Mouse (Mus musculus): Measurements from ENCODE around the gene Olfr609. TPM values are rescaled to one million over a fixed set of nuclear protein-coding genes. Genes with fewer than 3 reads are reported as not detected.
"Not testable (repeated sequence)": the region's sequence is repeated elsewhere in the genome, so short reads cannot be mapped to it uniquely, and the experiment has no call there.

The Olfr609 gene
- polyA plus RNA-seq (2012; rRNA removed), result not detected in 2 replicates

DNA sequence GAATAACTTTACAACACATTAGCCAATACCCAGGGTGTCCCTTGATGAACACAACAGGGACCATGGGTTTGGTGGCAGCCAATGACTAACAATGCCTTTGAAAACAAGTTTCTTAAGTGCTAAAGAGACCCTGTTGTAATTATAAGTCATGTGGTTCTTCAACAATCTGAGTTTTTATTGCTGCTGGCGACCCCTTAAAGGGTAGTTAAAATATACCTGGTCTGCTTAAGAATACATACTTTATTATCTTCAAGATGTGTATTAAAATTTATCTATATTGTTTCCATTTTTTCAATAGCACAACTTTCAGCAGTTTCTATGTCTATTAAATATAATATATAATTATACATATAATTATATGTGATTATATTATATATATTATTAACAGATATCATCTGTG is at the start of gene Olfr609:
TSS of gene Olfr609 (minus strand) at position 101 of the 400 bp plus-strand sequence.
- Histone ChIP-seq H3K27ac (ENCODE audit: insufficient read depth, low read length) (no peak within 1 kb of the TSS), H3K4me3 (replicated peaks; ENCODE audit: insufficient read depth, low read depth, low read length) (no peak within 1 kb of the TSS), H3K27me3 (ENCODE audit: control insufficient read depth, insufficient read depth, low read length) (no peaks in the 10 kb centered on the region), H3K4me1 (ENCODE audit: control insufficient read depth, insufficient read depth, low read length) (no peaks in the 10 kb centered on the region)
- WGBS, result 55% methylated on average over 1 of the region's 1 CpGs
- TF ChIP-seq POLR2A (IDR thresholded peaks at IDR 0.05; ENCODE audit: borderline replicate concordance, insufficient read depth, low read length) (no peak), CTCF (IDR thresholded peaks at IDR 0.05; ENCODE audit: borderline replicate concordance, insufficient read depth, low read depth, low read length) (no peak)
- no peak for DNase-seq

DNA sequence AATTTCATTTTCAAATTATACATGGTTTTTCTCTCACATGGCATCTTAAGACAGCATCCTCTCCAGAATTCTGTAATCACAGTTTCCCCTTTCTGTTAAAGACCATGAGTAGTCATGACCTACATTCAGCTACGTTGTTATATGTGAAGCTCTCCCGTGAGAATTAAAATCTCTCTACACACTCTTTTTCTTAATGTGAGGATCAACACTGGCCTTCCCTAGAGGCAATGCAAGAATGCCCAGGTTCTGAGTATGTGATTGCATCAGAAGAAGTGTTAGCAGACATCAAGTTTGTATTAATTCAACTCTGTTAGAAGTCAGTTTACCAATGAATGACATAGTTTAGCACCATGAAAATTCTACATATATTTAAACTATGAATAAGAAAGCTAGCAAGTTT is 44.8 kb upstream of the Olfr609 start, which contains the start of gene Olfr612:
TSS of gene Olfr612 (minus strand) at position 101 of the 400 bp plus-strand sequence.
- DNase-seq; H3K4me1 ChIP-seq (ENCODE audit: control insufficient read depth, insufficient read depth, low read length); H3K4me3 ChIP-seq (replicated peaks; ENCODE audit: insufficient read depth, low read depth, low read length); H3K27me3 ChIP-seq (ENCODE audit: control insufficient read depth, insufficient read depth, low read length); H3K27ac ChIP-seq (ENCODE audit: insufficient read depth, low read length): not testable (repeated sequence)
- 72% methylated on average over 2 of the region's 2 CpGs for WGBS

DNA sequence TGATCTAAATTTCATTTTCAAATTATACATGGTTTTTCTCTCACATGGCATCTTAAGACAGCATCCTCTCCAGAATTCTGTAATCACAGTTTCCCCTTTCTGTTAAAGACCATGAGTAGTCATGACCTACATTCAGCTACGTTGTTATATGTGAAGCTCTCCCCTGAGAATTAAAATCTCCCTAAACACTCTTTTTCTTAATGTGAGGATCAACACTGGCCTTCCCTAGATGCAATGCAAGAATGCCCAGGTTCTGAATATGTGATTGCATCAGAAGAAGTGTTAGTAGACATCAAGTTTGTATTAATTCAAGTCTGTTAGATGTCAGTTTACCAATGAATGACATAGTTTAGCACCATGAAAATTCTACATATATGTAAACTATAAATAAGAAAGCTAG is 22.9 kb upstream of the Olfr609 start, which contains the start of gene Olfr611:
TSS of gene Olfr611 (minus strand) at position 101 of the 400 bp plus-strand sequence.
- H3K4me1 ChIP-seq (ENCODE audit: control insufficient read depth, insufficient read depth, low read length); H3K27ac ChIP-seq (ENCODE audit: insufficient read depth, low read length); DNase-seq; H3K4me3 ChIP-seq (replicated peaks; ENCODE audit: insufficient read depth, low read depth, low read length); H3K27me3 ChIP-seq (ENCODE audit: control insufficient read depth, insufficient read depth, low read length): not testable (repeated sequence)
- 61% methylated on average over 1 of the region's 1 CpGs for WGBS

DNA sequence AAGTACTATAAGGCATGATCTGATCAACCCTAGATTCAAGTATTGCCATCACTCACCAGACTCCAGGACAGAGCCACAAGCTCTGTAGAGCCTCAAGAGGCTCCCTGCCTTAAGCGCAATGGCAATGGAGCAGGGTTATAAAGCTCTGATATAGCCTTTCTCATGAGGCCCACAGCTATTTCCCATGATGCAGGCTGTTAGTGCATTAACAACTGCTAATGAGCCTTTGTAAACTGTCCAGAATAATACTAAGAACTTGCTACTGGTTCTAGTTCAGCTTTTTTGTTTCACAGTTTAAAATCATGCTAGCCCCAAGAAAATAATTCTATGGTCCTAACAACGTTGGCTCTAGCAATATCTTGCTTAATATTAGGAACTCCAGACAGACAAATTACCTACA is 14.2 kb upstream of the Olfr609 start, which contains the start of gene Olfr610:
TSS of gene Olfr610 (minus strand) at position 101 of the 400 bp plus-strand sequence.
- no peak for DNase-seq
- WGBS, result 87% methylated on average over 2 of the region's 2 CpGs
- no peak within 1 kb of the TSS for H3K4me3 ChIP-seq (replicated peaks; ENCODE audit: insufficient read depth, low read depth, low read length)
- H3K27me3 ChIP-seq (ENCODE audit: control insufficient read depth, insufficient read depth, low read length), result no peaks in the 10 kb centered on the region
- H3K4me1 ChIP-seq (ENCODE audit: control insufficient read depth, insufficient read depth, low read length), result no peaks in the 10 kb centered on the region
- no peak within 1 kb of the TSS for H3K27ac ChIP-seq (ENCODE audit: insufficient read depth, low read length)
- TF ChIP-seq POLR2A (IDR thresholded peaks at IDR 0.05; ENCODE audit: borderline replicate concordance, insufficient read depth, low read length) (no peak), CTCF (IDR thresholded peaks at IDR 0.05; ENCODE audit: borderline replicate concordance, insufficient read depth, low read depth, low read length) (no peak)

DNA sequence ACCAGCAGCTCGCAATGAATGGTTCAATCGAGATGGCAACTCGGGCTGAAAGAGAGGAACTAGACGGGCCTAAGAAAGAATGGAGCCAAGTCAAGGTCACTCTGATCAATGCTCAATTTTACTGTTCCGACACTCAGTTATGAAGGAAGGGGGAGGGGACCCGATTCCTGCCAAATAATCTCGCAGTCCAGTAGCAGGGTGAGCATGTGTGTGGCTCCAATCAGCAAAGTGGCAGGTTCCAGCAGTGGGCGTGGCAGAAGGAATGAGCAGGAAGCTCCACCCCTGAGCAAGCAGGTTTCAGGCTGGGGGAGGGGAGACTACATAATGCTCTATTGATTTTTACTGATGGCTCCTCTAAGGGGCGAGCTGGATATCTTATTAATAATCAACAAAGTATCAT is 20.8 kb downstream of the Olfr609 start:
- not testable (repeated sequence) for H3K27me3 ChIP-seq (ENCODE audit: control insufficient read depth, insufficient read depth, low read length); DNase-seq; H3K4me3 ChIP-seq (replicated peaks; ENCODE audit: insufficient read depth, low read depth, low read length); H3K4me1 ChIP-seq (ENCODE audit: control insufficient read depth, insufficient read depth, low read length); H3K27ac ChIP-seq (ENCODE audit: insufficient read depth, low read length)
- WGBS, result 50% methylated on average over 9 of the region's 9 CpGs

DNA sequence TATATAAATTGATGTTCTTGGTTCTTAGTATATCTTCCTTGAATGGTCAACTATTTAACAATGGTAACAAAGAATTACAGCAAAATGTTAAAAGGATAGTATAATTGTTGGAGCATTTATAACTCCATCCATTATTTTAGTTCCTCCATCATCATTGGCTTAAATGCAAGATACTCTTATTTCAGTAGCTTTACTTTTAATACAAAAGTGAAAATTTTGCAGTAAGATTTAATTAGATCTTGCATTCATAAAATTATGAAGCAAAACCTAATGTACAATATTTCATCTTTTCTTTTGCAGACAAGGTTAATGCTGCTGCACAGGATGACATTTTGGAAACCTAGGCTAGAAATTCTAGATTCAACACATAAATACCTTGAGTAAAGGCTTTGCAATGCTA is 28.3 kb downstream of the Olfr609 start, which contains the start of gene Olfr608:
TSS of gene Olfr608 (plus strand) at position 301 of the 400 bp plus-strand sequence.
- no peak for TF ChIP-seq POLR2A (IDR thresholded peaks at IDR 0.05; ENCODE audit: borderline replicate concordance, insufficient read depth, low read length)
- TF ChIP-seq CTCF (IDR thresholded peaks at IDR 0.05; ENCODE audit: borderline replicate concordance, insufficient read depth, low read depth, low read length), result no peak
- no peak for DNase-seq
- Histone ChIP-seq H3K27me3 (ENCODE audit: control insufficient read depth, insufficient read depth, low read length) (no peaks in the 10 kb centered on the region), H3K4me3 (replicated peaks; ENCODE audit: insufficient read depth, low read depth, low read length) (no peak within 1 kb of the TSS), H3K4me1 (ENCODE audit: control insufficient read depth, insufficient read depth, low read length) (no peaks in the 10 kb centered on the region), H3K27ac (ENCODE audit: insufficient read depth, low read length) (no peak within 1 kb of the TSS)

DNA sequence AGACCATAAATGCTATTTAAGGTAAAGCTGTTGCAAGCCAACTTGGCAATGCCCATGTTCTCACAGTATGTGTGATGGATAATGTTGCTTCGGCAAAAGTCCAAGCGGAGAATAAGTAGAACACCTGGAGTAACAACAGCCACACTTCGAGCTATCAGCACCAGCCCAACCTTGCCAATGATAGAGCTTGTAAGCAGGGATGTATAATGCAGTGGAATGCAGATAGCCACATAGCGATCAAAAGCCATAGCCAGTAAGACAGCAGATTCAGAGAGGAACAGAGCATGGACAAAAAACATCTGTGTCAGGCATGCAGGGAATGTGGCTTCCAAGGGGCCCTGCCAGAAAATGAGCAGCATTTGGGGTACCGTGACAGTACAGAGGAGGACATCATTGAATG is 37.3 kb downstream of the Olfr609 start:
- Histone ChIP-seq H3K4me1 (ENCODE audit: control insufficient read depth, insufficient read depth, low read length) (no peaks in the 10 kb centered on the region), H3K27ac (ENCODE audit: insufficient read depth, low read length) (no peak overlapping the region), H3K4me3 (replicated peaks; ENCODE audit: insufficient read depth, low read depth, low read length) (no peak overlapping the region), H3K27me3 (ENCODE audit: control insufficient read depth, insufficient read depth, low read length) (no peaks in the 10 kb centered on the region)
- TF ChIP-seq CTCF (IDR thresholded peaks at IDR 0.05; ENCODE audit: borderline replicate concordance, insufficient read depth, low read depth, low read length) (no peak), POLR2A (IDR thresholded peaks at IDR 0.05; ENCODE audit: borderline replicate concordance, insufficient read depth, low read length) (no peak)
- 88% methylated on average over 5 of the region's 5 CpGs for WGBS
- no peak for DNase-seq

DNA sequence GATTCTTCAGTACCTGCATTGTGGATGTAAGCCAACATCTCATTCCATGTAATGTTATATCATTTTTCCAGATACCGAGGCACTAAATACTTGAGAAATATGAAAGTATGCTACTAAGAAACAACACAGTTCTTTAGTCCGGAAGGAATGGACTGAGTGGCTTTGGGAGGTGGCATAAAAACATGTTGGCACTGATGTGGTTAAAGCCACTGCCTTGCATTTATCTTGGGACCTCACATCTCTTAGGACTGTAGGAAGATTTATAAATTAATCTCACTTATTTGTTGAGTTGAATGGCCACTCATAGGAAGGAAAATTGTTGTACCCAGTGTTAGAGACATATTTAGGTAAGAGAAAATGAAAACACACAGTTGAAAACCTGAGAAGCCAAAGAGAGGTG is 49.1 kb downstream of the Olfr609 start, which contains the start of gene Olfr606:
TSS of gene Olfr606 (plus strand) at position 301 of the 400 bp plus-strand sequence.
- Histone ChIP-seq H3K4me1 (ENCODE audit: control insufficient read depth, insufficient read depth, low read length) (no peaks in the 10 kb centered on the region), H3K27me3 (ENCODE audit: control insufficient read depth, insufficient read depth, low read length) (no peaks in the 10 kb centered on the region), H3K4me3 (replicated peaks; ENCODE audit: insufficient read depth, low read depth, low read length) (no peak within 1 kb of the TSS), H3K27ac (ENCODE audit: insufficient read depth, low read length) (no peak within 1 kb of the TSS)
- no peak for DNase-seq
- 89% methylated on average over 2 of the region's 2 CpGs for WGBS
- no peak for TF ChIP-seq POLR2A (IDR thresholded peaks at IDR 0.05; ENCODE audit: borderline replicate concordance, insufficient read depth, low read length)
- TF ChIP-seq CTCF (IDR thresholded peaks at IDR 0.05; ENCODE audit: borderline replicate concordance, insufficient read depth, low read depth, low read length), result no peak

DNA sequence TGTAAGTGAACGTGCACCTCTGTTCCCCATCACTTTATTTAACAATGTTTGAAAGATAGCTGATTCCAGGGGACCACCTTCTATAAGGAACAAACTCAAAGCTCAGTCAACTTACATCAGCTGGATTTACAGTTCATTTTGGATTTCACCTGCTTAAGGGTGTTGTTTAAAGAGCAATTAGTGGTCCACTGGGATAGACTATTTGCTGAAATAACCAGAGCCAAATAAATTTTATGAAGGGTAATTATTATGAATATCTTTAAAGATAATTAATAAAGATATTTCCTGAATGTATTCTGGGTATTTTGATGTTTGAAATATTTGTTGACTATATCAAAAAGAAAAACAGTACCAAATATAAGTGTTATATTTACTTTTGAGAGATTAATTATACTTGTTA is 52.5 kb downstream of the Olfr609 start, which contains the start of gene Olfr605:
TSS of gene Olfr605 (minus strand) at position 101 of the 400 bp plus-strand sequence.
- TF ChIP-seq POLR2A (IDR thresholded peaks at IDR 0.05; ENCODE audit: borderline replicate concordance, insufficient read depth, low read length) (no peak), CTCF (IDR thresholded peaks at IDR 0.05; ENCODE audit: borderline replicate concordance, insufficient read depth, low read depth, low read length) (no peak)
- Histone ChIP-seq H3K27me3 (ENCODE audit: control insufficient read depth, insufficient read depth, low read length) (no peaks in the 10 kb centered on the region; the same call in 1 of the 2 replicates), H3K4me1 (ENCODE audit: control insufficient read depth, insufficient read depth, low read length) (no peaks in the 10 kb centered on the region), H3K4me3 (replicated peaks; ENCODE audit: insufficient read depth, low read depth, low read length) (no peak within 1 kb of the TSS), H3K27ac (ENCODE audit: insufficient read depth, low read length) (no peak within 1 kb of the TSS)
- DNase-seq, result no peak
- 84% methylated on average over 1 of the region's 1 CpGs for WGBS

Other genes with a start within 250 kb of the Olfr609 start
- gene Usp17ld, start 245.6 kb downstream of the Olfr609 start, polyA plus RNA-seq (2012; rRNA removed), result not detected in 2 replicates
- not detected in 2 replicates for gene Olfr596, start 192.4 kb downstream of the Olfr609 start, polyA plus RNA-seq (2012; rRNA removed)
- not detected in 2 replicates for gene Olfr597, start 181.7 kb downstream of the Olfr609 start, polyA plus RNA-seq (2012; rRNA removed)
- not detected in 2 replicates for gene Olfr598, start 174.5 kb downstream of the Olfr609 start, polyA plus RNA-seq (2012; rRNA removed)
- gene Olfr599, start 162.1 kb downstream of the Olfr609 start, polyA plus RNA-seq (2012; rRNA removed), result not detected in 2 replicates
- gene Olfr600, start 148.4 kb downstream of the Olfr609 start, polyA plus RNA-seq (2012; rRNA removed), result not detected in 2 replicates
- not detected in 2 replicates for gene Olfr601, start 135.4 kb downstream of the Olfr609 start, polyA plus RNA-seq (2012; rRNA removed)
- gene Olfr603, start 111.9 kb downstream of the Olfr609 start, polyA plus RNA-seq (2012; rRNA removed), result not detected in 2 replicates
- not detected in 2 replicates for gene Usp17lc, start 83.0 kb downstream of the Olfr609 start, polyA plus RNA-seq (2012; rRNA removed)
- not detected in 2 replicates for gene Olfr605, start 52.6 kb downstream of the Olfr609 start, polyA plus RNA-seq (2012; rRNA removed)
- not detected in 2 replicates for gene Olfr606, start 49.0 kb downstream of the Olfr609 start, polyA plus RNA-seq (2012; rRNA removed)
- not detected in 2 replicates for gene Olfr607, start 33.9 kb downstream of the Olfr609 start, polyA plus RNA-seq (2012; rRNA removed)
- gene Olfr608, start 28.2 kb downstream of the Olfr609 start, polyA plus RNA-seq (2012; rRNA removed), result not detected in 2 replicates
- not detected in 2 replicates for gene Olfr610, start 14.1 kb upstream of the Olfr609 start, polyA plus RNA-seq (2012; rRNA removed)
- gene Olfr611, start 22.8 kb upstream of the Olfr609 start, polyA plus RNA-seq (2012; rRNA removed), result not detected in 2 replicates
- gene Olfr612, start 44.7 kb upstream of the Olfr609 start, polyA plus RNA-seq (2012; rRNA removed), result not detected in 2 replicates
- gene Olfr613, start 50.0 kb upstream of the Olfr609 start, polyA plus RNA-seq (2012; rRNA removed), result not detected in 2 replicates
- gene Olfr615, start 58.0 kb upstream of the Olfr609 start, polyA plus RNA-seq (2012; rRNA removed), result not detected in 2 replicates
- gene Olfr616, start 71.1 kb upstream of the Olfr609 start, polyA plus RNA-seq (2012; rRNA removed), result not detected in 2 replicates
- not detected in 2 replicates for gene Olfr617, start 75.0 kb upstream of the Olfr609 start, polyA plus RNA-seq (2012; rRNA removed)
- not detected in 2 replicates for gene Olfr618, start 92.0 kb upstream of the Olfr609 start, polyA plus RNA-seq (2012; rRNA removed)
- gene Olfr619, start 102.5 kb upstream of the Olfr609 start, polyA plus RNA-seq (2012; rRNA removed), result not detected in 2 replicates
- gene Olfr620, start 114.5 kb upstream of the Olfr609 start, polyA plus RNA-seq (2012; rRNA removed), result not detected in 2 replicates
- not detected in 2 replicates for gene Olfr622, start 144.6 kb upstream of the Olfr609 start, polyA plus RNA-seq (2012; rRNA removed)
- not detected in 2 replicates for gene Olfr623, start 165.6 kb upstream of the Olfr609 start, polyA plus RNA-seq (2012; rRNA removed)
- gene Olfr624, start 173.1 kb upstream of the Olfr609 start, polyA plus RNA-seq (2012; rRNA removed), result not detected in 2 replicates
- gene Olfr625-ps1, start 184.7 kb upstream of the Olfr609 start, polyA plus RNA-seq (2012; rRNA removed), result not detected in 2 replicates
- not detected in 2 replicates for gene Olfr243, start 216.6 kb upstream of the Olfr609 start, polyA plus RNA-seq (2012; rRNA removed)
- not detected in 2 replicates for gene Olfr628, start 232.3 kb upstream of the Olfr609 start, polyA plus RNA-seq (2012; rRNA removed)
- not detected in 2 replicates for gene Olfr629, start 246.9 kb upstream of the Olfr609 start, polyA plus RNA-seq (2012; rRNA removed)